Mouse (Mus musculus): Measurements from ENCODE around the gene Rps6ka1. TPM values are rescaled to one million over a fixed set of nuclear protein-coding genes. Genes with fewer than 3 reads are reported as not detected.

Gene Rps6ka1
- total RNA-seq, 1 experiment from 2014 or later: 80.0 TPM

GRCm38 (mm10) chr4:133829281-133830070 is 58.1 kb downstream of the Rps6ka1 start:
- ATAC-seq (replicated peaks; ENCODE audit: low read depth, poor library complexity, severe bottlenecking): peak; percentile 65

GRCm38 (mm10) chr4:133827887-133828794 is 59.5 kb downstream of the Rps6ka1 start:
- peak; percentile 26; the same call in 1 of the 2 replicates for ATAC-seq (replicated peaks; ENCODE audit: low read depth, poor library complexity, severe bottlenecking)

GRCm38 (mm10) chr4:133827354-133827753 is 60.2 kb downstream of the Rps6ka1 start:
- no peak for ATAC-seq (replicated peaks; ENCODE audit: low read depth, poor library complexity, severe bottlenecking)

- ATAC-seq (replicated peaks; ENCODE audit: low read depth, poor library complexity, severe bottlenecking): no peak
These were observed 61.9 kb downstream of the Rps6ka1 start for GRCm38 (mm10) chr4:133825731-133826130.

GRCm38 (mm10) chr4:133820806-133821560 is 66.6 kb downstream of the Rps6ka1 start:
- peak; percentile 70; the same call in 1 of the 2 replicates for ATAC-seq (replicated peaks; ENCODE audit: low read depth, poor library complexity, severe bottlenecking)

- ATAC-seq (replicated peaks; ENCODE audit: low read depth, poor library complexity, severe bottlenecking): no peak
These were observed 67.4 kb downstream of the Rps6ka1 start for GRCm38 (mm10) chr4:133820166-133820565.

- no peak for ATAC-seq (replicated peaks; ENCODE audit: low read depth, poor library complexity, severe bottlenecking)
These were observed 70.2 kb downstream of the Rps6ka1 start for GRCm38 (mm10) chr4:133817356-133817755.

- no peak for ATAC-seq (replicated peaks; ENCODE audit: low read depth, poor library complexity, severe bottlenecking)
These were observed 71.1 kb downstream of the Rps6ka1 start for GRCm38 (mm10) chr4:133816504-133816875.

GRCm38 (mm10) chr4:133815635-133816503 is 71.7 kb downstream of the Rps6ka1 start:
- ATAC-seq (replicated peaks; ENCODE audit: low read depth, poor library complexity, severe bottlenecking): no peak

GRCm38 (mm10) chr4:133814804-133815515 is 72.6 kb downstream of the Rps6ka1 start:
- no peak for ATAC-seq (replicated peaks; ENCODE audit: low read depth, poor library complexity, severe bottlenecking)

- peak; percentile 43 for ATAC-seq (replicated peaks; ENCODE audit: low read depth, poor library complexity, severe bottlenecking)
These were observed 73.4 kb downstream of the Rps6ka1 start for GRCm38 (mm10) chr4:133813992-133814803.

- ATAC-seq (replicated peaks; ENCODE audit: low read depth, poor library complexity, severe bottlenecking): peak; percentile 80
These were observed 74.2 kb downstream of the Rps6ka1 start for GRCm38 (mm10) chr4:133813174-133813991.

GRCm38 (mm10) chr4:133804401-133805263 is 83.0 kb downstream of the Rps6ka1 start:
- peak; percentile 94 for ATAC-seq (replicated peaks; ENCODE audit: low read depth, poor library complexity, severe bottlenecking)

GRCm38 (mm10) chr4:133800589-133800988 is 87.0 kb downstream of the Rps6ka1 start:
- ATAC-seq (replicated peaks; ENCODE audit: low read depth, poor library complexity, severe bottlenecking): no peak
